Mouse (Mus musculus) embryonic stem cell, embryonic (primary cell): ENCODE results near the gene 4931406P16Rik.

Experiments
- CTCF ChIA-PET, 4 experiments: fragments of 300-600 bp in 2 of 4; fragments of 350-600 bp in 2 of 4; sonication (Branson Sonifier 250); formaldehyde crosslinking; loops; one replicate each; lab custom pipeline; 2022; ENCODE audit warnings: inconsistent platforms in 2 of 4; lab: Charles Lee
- POLR2A ChIA-PET, 4 experiments: fragments of 300-600 bp in 2 of 4; fragments of 350-600 bp in 2 of 4; sonication (Branson Sonifier 250); formaldehyde crosslinking; loops; one replicate each; lab custom pipeline; 2022; ENCODE audit warnings: antibody characterized with exemption in 4 of 4, inconsistent platforms in 1 of 4; lab: Charles Lee

Gene 4931406P16Rik

GRCm38 (mm10) chr7:34234610-34235561 lies 78.5 kb downstream of the 4931406P16Rik start:
- CTCF ChIA-PET: interaction anchor here (0.5 to 1.6 kb wide), 6 partner anchors 8 to 514 kb away, joined by 3 read pairs; no protein-coding TSS in a partner anchor

GRCm38 (mm10) chr7:34233909-34234609 lies 79.3 kb downstream of the 4931406P16Rik start:
- ChIA-PET CTCF (interaction anchor here (0.5 to 1.6 kb wide), 7 partner anchors 9 to 440 kb away, joined by 3 to 4 read pairs (median 3); no protein-coding TSS in a partner anchor), POLR2A (interaction anchor here (0.5 to 3.6 kb wide), 69 partner anchors 8 to 1371 kb away, joined by 3 to 31 read pairs (median 4); partner anchors contain the start of genes Uba2 (in 3 of the 4), 4931406P16Rik (in 1 of the 4), Gm6096 (in 1 of the 4) and Pdcd2l (in 1 of the 4))

More at GRCm38 (mm10) chr7:34234610-34235561, 78.5 kb downstream of the 4931406P16Rik start:
- POLR2A ChIA-PET: interaction anchor here (0.5 to 3.6 kb wide), 61 partner anchors 8 to 847 kb away, joined by 3 to 31 read pairs (median 4); partner anchors contain the start of genes Uba2 (in 3 of the 4), Pdcd2l (in 2 of the 4), 4931406P16Rik (in 1 of the 4) and Gm6096 (in 1 of the 4)

- ChIA-PET POLR2A (interaction anchor here (0.6 to 3.6 kb wide), 45 partner anchors 8 to 1372 kb away, joined by 3 to 31 read pairs (median 4); partner anchors contain the start of genes Uba2 (in 3 of the 4) and 4931406P16Rik (in 1 of the 4)), CTCF (no interaction called here)
Observed at GRCm38 (mm10) chr7:34232785-34233725, 80.3 kb downstream of the 4931406P16Rik start.

- ChIA-PET POLR2A (interaction anchor here in 3 of 4 experiments (0.6 to 3.4 kb wide), 44 partner anchors 8 to 549 kb away, joined by 3 to 37 read pairs (median 4); partner anchors contain the start of genes Uba2 (in 2 of the 3), 4931406P16Rik (in 1 of the 3) and Pdcd2l (in 1 of the 3)), CTCF (interaction anchor here in 2 of 4 experiments (0.5 to 1.0 kb wide), 5 partner anchors 10 to 199 kb away, joined by 3 to 5 read pairs (median 3); no protein-coding TSS in a partner anchor)
Observed at GRCm38 (mm10) chr7:34230116-34230515, 83.2 kb downstream of the 4931406P16Rik start, which contains the start of gene Gpi1. Gene Gpi1 (minus strand): TSS chr7:34230336.

- ChIA-PET POLR2A (interaction anchor here in 3 of 4 experiments (0.6 to 3.4 kb wide), 40 partner anchors 7 to 317 kb away, joined by 3 to 37 read pairs (median 5); partner anchors contain the start of genes Uba2 (in 2 of the 3), 4931406P16Rik (in 1 of the 3) and Pdcd2l (in 1 of the 3)), CTCF (interaction anchor here in 2 of 4 experiments (0.5 to 1.0 kb wide), 2 partner anchors 20 to 63 kb away, joined by 3 to 5 read pairs; no protein-coding TSS in a partner anchor)
Observed at GRCm38 (mm10) chr7:34229691-34230111, 83.7 kb downstream of the 4931406P16Rik start.

- ChIA-PET CTCF (interaction anchor here in 1 of 4 experiments (0.6 kb wide), 1 partner anchor 30 kb away, joined by 5 read pairs; no protein-coding TSS in a partner anchor), POLR2A (interaction anchor here (0.5 to 3.4 kb wide), 24 partner anchors 8 to 523 kb away, joined by 3 to 37 read pairs (median 5); partner anchors contain the start of gene Uba2 (in 1 of the 4))
Observed at GRCm38 (mm10) chr7:34229153-34229552, 84.2 kb downstream of the 4931406P16Rik start.

- CTCF ChIA-PET: interaction anchor here in 2 of 4 experiments (0.6 kb wide), 2 partner anchors 27 to 30 kb away, joined by 3 to 5 read pairs; no protein-coding TSS in a partner anchor
- POLR2A ChIA-PET: interaction anchor here (0.5 to 4.2 kb wide), 14 partner anchors 7 to 524 kb away, joined by 3 to 37 read pairs (median 5); no protein-coding TSS in a partner anchor
Observed at GRCm38 (mm10) chr7:34228641-34229040, 84.7 kb downstream of the 4931406P16Rik start.

- POLR2A ChIA-PET: interaction anchor here (0.6 to 4.2 kb wide), 15 partner anchors 8 to 322 kb away, joined by 3 to 14 read pairs (median 6); partner anchors contain the start of gene Pdcd2l (in 1 of the 4)
- CTCF ChIA-PET: interaction anchor here in 2 of 4 experiments (0.6 to 1.2 kb wide), 2 partner anchors 60 to 111 kb away, joined by 3 to 5 read pairs; no protein-coding TSS in a partner anchor
Observed at GRCm38 (mm10) chr7:34226846-34227245, 86.5 kb downstream of the 4931406P16Rik start.

- POLR2A ChIA-PET: interaction anchor here (0.6 to 4.2 kb wide), 19 partner anchors 8 to 62 kb away, joined by 3 to 14 read pairs (median 4); partner anchors contain the start of gene Pdcd2l (in 1 of the 4)
Observed at GRCm38 (mm10) chr7:34226086-34226485, 87.3 kb downstream of the 4931406P16Rik start.

GRCm38 (mm10) chr7:34224308-34224707 lies 89.0 kb downstream of the 4931406P16Rik start:
- POLR2A ChIA-PET: interaction anchor here in 3 of 4 experiments (0.6 to 4.2 kb wide), 7 partner anchors 8 to 75 kb away, joined by 3 to 14 read pairs (median 5); no protein-coding TSS in a partner anchor
- CTCF ChIA-PET: interaction anchor here in 2 of 4 experiments (0.6 kb wide), 2 partner anchors 515 to 522 kb away, joined by 4 to 11 read pairs; no protein-coding TSS in a partner anchor

More at GRCm38 (mm10) chr7:34226086-34226485, 87.3 kb downstream of the 4931406P16Rik start:
- CTCF ChIA-PET: interaction anchor here in 1 of 4 experiments (0.6 to 0.7 kb wide), 2 partner anchors 30 to 86 kb away, joined by 3 to 4 read pairs; partner anchors contain the start of gene Pdcd2l

GRCm38 (mm10) chr7:34222340-34222739 lies 91.0 kb downstream of the 4931406P16Rik start:
- CTCF ChIA-PET: interaction anchor here in 2 of 4 experiments (1.0 kb wide), 2 partner anchors 12 to 20 kb away, joined by 3 read pairs; no protein-coding TSS in a partner anchor

GRCm38 (mm10) chr7:34221594-34222250 lies 91.6 kb downstream of the 4931406P16Rik start:
- ChIA-PET POLR2A (interaction anchor here in 3 of 4 experiments (0.5 to 5.5 kb wide), 21 partner anchors 8 to 58 kb away, joined by 3 to 37 read pairs (median 4); partner anchors contain the start of genes Gpi1 (in 3 of the 3), Pdcd2l (in 2 of the 3) and Uba2 (in 1 of the 3)), CTCF (no interaction called here)

More at GRCm38 (mm10) chr7:34222340-34222739, 91.0 kb downstream of the 4931406P16Rik start:
- POLR2A ChIA-PET: interaction anchor here in 3 of 4 experiments (0.5 to 5.5 kb wide), 25 partner anchors 8 to 1964 kb away, joined by 3 to 37 read pairs (median 4); partner anchors contain the start of genes Pdcd2l (in 2 of the 3), Gpi1 (in 1 of the 3) and Uba2 (in 1 of the 3)

- POLR2A ChIA-PET: interaction anchor here (0.6 to 5.5 kb wide), 15 partner anchors 8 to 83 kb away, joined by 3 to 37 read pairs (median 4); partner anchors contain the start of genes Gpi1 (in 2 of the 4) and Uba2 (in 2 of the 4)
Observed at GRCm38 (mm10) chr7:34218496-34218895, 94.9 kb downstream of the 4931406P16Rik start.

GRCm38 (mm10) chr7:34216474-34216873 lies 96.9 kb downstream of the 4931406P16Rik start:
- ChIA-PET POLR2A (interaction anchor here (0.7 to 4.3 kb wide), 15 partner anchors 8 to 174 kb away, joined by 3 to 37 read pairs (median 5); partner anchors contain the start of genes Gpi1 (in 2 of the 4) and Pdcd2l (in 1 of the 4)), CTCF (interaction anchor here in 2 of 4 experiments (0.6 to 1.0 kb wide), 3 partner anchors 9 to 18 kb away, joined by 5 to 9 read pairs (median 8); no protein-coding TSS in a partner anchor)

More at GRCm38 (mm10) chr7:34218496-34218895, 94.9 kb downstream of the 4931406P16Rik start:
- CTCF ChIA-PET: interaction anchor here in 1 of 4 experiments (0.6 kb wide), 1 partner anchor 20 kb away, joined by 12 read pairs; no protein-coding TSS in a partner anchor
